Mouse (Mus musculus): Measurements from ENCODE around the gene Minos1.

Gene Minos1

DNA sequence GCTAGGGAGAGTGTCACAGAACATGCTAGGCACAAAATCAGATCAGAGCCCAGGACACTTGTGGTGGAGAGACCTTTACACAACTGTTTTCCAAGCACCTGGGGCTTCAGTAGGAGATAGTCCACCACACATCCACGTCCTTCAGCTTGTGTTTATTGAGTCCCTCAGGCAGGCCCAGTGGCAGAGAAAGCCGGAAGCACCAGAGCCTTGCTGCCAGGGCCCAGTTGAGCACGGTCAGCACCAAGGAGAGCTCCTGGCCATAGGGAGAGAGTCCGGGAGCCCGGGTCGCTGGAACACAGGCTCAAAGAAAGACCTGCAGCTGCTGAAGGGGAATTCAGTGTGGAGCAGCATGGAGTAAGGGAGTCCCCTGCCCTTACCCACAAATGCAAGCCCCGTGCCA, 71.3 kb downstream of the Minos1 start:
- peak; percentile 30 for DNase-seq (ENCODE audit: low read depth)

- DNase-seq (ENCODE audit: low read depth) = no peak
These were observed 72.9 kb downstream of the Minos1 start for GRCm38 (mm10) chr4:139058029-139058428.

DNA sequence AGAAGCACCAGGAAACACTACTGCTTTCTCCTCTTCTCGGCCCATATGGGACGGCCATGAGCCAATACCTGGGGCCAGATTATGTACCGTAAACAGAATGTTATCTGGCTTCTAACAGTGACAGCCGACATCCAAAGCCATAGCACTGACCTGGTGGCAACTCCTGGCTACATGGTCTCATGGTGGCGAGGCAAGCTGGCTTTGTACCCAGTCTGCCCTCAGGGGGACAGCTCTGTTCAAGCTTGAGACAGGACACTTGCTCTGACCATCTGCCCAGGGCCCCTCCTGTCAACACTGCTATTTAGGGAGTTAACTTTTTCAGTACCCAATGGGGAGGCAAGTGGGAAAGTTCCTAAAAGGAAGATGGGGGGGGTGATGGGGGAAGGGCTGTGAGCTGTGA, 73.6 kb downstream of the Minos1 start:
- DNase-seq (ENCODE audit: low read depth) = no peak

- DNase-seq (ENCODE audit: low read depth) = no peak
These were observed 75.2 kb downstream of the Minos1 start for GRCm38 (mm10) chr4:139055744-139056143.

- no peak for DNase-seq (ENCODE audit: low read depth)
These were observed 75.6 kb downstream of the Minos1 start for GRCm38 (mm10) chr4:139055336-139055735.

GRCm38 (mm10) chr4:139054300-139054923, 76.5 kb downstream of the Minos1 start:
- no peak for DNase-seq (ENCODE audit: low read depth)

DNA sequence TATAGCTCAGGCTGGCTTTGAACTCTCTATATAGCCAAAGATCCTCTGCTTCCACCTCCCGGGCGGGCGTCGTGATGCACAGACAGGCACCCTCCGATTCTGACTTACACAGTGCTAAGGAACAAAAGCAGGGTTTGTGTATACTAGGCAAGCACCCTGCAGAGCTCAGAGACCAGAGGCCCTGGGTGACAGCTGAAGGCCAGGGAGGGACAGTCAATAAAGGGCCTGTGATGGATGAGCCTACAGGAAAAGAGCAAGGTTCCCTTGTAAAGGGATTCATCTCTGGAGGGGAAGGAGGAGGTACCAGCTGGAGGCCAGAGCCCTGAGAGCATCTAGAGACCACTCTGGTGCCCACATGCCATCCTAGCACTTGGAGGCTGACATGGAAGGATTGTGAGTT, 77.5 kb downstream of the Minos1 start:
- no peak for DNase-seq (ENCODE audit: low read depth)

DNA sequence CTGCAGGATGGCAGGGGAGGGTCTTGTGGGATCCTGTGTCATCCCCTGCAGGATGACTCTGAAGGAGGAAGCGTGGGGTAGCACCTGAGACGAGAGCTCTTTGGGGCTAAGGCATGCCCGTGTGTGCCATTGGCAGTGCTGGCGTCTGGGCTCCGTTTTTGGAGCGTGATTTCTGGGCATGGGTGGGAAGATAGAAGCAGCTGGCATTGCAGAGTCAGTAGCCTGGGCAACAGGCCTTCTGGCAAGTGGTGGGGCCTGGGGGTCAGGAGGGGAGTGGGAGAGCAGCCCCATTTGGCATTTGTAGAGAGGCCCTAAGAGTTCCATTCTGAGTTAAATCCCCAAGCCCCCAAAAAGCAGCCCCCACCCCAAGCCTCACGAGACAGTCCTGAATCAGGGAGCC, 78.1 kb downstream of the Minos1 start:
- no peak for DNase-seq (ENCODE audit: low read depth)

Data from c-Kit-positive CD71-negative TER-119-negative erythroid progenitor cells, embryonic 14.5 days (primary cell).